Mouse (Mus musculus): ENCODE measurements around the gene Nt5dc2. TPM values are rescaled to one million over a fixed set of nuclear protein-coding genes. Genes with fewer than 3 reads are reported as not detected.
A peak's percentile ranks its signal among the peaks of the same experiment; 100 is the strongest.

Gene Nt5dc2
- not detected in 2 replicates for polyA plus RNA-seq (2012; ENCODE audit: insufficient read depth, insufficient read length, low replicate concordance, missing spikeins)

DNA sequence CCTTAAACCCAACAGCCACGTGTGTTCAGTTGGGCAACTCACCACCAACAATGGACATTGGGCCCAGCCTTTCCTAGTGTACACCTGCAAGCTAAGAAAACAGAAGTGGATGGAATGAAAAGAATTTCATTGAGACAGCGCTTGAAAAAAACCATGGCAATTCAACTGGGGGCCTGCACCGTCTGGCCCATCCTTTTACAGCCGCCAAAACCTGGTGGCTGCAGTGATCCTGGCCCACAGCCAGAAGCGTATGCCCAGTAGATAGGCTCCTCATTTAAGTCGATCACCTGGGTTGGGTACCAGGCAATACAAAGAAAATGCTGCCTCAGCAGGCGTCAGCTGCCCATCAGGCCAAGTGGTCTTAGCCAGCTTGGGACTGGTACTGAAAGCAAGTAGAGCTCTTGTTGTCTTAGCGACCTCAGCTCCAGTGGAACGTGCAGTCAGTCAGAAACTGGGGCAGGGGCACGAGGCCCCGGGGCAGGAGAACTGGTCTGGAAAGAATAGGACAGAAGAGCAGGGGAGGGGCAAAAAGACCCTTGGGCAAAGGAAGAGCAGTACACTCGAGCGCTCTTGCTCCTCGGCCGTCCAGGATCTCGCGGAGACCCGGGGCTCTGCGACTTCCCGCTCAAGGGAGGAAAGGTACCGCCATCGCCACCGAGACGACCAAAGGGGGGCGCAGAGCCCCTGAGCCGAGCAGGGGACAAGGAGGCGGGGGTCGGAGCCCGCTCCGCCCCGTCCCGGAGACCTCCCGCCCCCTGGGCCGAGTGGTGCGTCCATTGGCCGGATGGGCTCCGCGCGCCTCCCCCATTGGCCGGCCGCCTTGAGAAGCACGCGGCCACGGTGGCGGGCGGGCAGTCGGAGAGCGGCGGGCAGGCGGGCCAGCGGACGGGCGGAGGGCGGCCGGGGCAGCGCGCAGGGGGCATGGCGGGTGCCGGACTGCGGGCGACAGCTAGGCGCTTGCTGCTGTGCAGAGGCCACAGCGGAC, at the start of gene Nt5dc2:
Nt5dc2 (plus strand) TSS at position 818 of the 985 bp plus-strand sequence.
- H3K27ac ChIP-seq (ENCODE audit: insufficient read depth, low read depth, low read length), result no peak within 1 kb of the TSS
- H3K4me1 ChIP-seq (ENCODE audit: control insufficient read depth, insufficient read depth, low read length), result peaks cover 37% of the 10 kb centered on the region
- TF ChIP-seq POLR2A (IDR thresholded peaks at IDR 0.05; ENCODE audit: insufficient read depth, low read depth, low read length) (no peak), CTCF (IDR thresholded peaks at IDR 0.05; ENCODE audit: insufficient read depth, low read depth, low read length) (no peak)
- WGBS, result 7% methylated on average over 63 of the region's 63 CpGs
- H3K4me3 ChIP-seq (ENCODE audit: insufficient read depth, low read depth, low read length), result peak within 1 kb of the TSS; percentile 51

DNA sequence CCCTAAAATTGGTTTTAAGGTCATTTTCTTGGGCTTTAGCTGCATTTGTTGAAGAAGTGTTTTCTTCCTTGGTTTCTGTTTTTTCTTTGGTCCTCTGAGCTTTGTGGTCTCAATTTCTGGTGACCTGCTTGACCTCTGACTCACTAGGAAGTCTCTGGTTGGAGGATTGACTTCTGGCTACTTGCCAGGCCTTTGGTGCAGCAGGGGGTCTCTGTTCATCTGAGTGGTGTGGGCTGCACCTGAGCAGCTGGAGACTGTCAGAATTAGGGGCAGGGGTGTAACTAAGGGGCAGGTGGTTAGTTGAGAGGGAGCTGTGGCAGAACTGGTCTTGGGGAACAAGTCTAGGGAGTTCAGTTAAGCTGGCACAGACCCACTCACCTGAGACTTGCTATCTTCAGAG, 49.7 kb upstream of the Nt5dc2 start:
- no peak overlapping the region for H3K4me3 ChIP-seq (ENCODE audit: insufficient read depth, low read depth, low read length)
- TF ChIP-seq POLR2A (IDR thresholded peaks at IDR 0.05; ENCODE audit: insufficient read depth, low read depth, low read length) (no peak), CTCF (IDR thresholded peaks at IDR 0.05; ENCODE audit: insufficient read depth, low read depth, low read length) (no peak)
- H3K4me1 ChIP-seq (ENCODE audit: control insufficient read depth, insufficient read depth, low read length), result no peaks in the 10 kb centered on the region
- H3K27ac ChIP-seq (ENCODE audit: insufficient read depth, low read depth, low read length), result no peak overlapping the region

DNA sequence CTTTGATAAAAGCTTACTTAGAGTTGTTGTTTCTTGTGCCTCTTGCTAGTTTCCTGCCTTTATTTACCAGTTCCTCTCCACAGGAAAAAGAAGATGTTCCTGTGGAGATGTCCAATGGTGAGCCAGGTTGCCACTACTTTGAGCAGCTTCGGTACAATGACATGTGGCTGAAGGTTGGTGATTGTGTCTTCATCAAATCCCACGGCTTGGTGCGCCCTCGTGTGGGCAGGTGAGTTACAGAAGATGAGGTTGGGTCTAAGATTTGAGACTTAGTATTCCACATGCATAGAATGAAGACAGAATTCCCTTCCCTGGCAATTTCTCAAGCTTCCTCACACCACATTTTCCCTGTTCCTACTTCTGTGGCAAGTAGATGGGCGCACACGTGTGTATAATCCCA, 43.4 kb upstream of the Nt5dc2 start:
- H3K27ac ChIP-seq (ENCODE audit: insufficient read depth, low read depth, low read length), result no peak overlapping the region
- H3K4me1 ChIP-seq (ENCODE audit: control insufficient read depth, insufficient read depth, low read length), result no peaks in the 10 kb centered on the region
- H3K4me3 ChIP-seq (ENCODE audit: insufficient read depth, low read depth, low read length), result no peak overlapping the region
- no peak for TF ChIP-seq CTCF (IDR thresholded peaks at IDR 0.05; ENCODE audit: insufficient read depth, low read depth, low read length)
- no peak for TF ChIP-seq POLR2A (IDR thresholded peaks at IDR 0.05; ENCODE audit: insufficient read depth, low read depth, low read length)
- 83% methylated on average over 6 of the region's 6 CpGs for WGBS

DNA sequence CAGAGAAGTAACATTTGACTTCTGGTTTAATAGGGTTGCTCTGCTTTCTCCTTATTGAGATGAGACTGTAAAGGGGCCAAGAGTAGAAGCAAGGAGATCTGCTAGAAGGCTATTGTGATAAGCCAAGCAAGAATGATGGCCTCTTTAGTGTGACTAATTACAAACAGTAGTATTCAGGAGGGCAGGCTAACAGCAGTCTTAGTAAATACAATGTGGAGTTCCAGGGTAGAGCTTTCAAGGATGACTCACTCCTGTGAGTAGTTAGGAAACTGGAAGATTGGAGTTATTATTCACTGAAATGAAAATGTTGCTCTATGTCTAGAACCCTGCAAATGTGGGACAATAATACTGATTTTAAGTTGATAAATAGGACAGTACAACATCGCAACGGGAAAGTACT, 42.3 kb upstream of the Nt5dc2 start:
- Histone ChIP-seq H3K4me3 (ENCODE audit: insufficient read depth, low read depth, low read length) (no peak overlapping the region), H3K4me1 (ENCODE audit: control insufficient read depth, insufficient read depth, low read length) (no peaks in the 10 kb centered on the region), H3K27ac (ENCODE audit: insufficient read depth, low read depth, low read length) (no peak overlapping the region)
- TF ChIP-seq CTCF (IDR thresholded peaks at IDR 0.05; ENCODE audit: insufficient read depth, low read depth, low read length) (no peak), POLR2A (IDR thresholded peaks at IDR 0.05; ENCODE audit: insufficient read depth, low read depth, low read length) (no peak)
- 70% methylated on average over 2 of the region's 2 CpGs for WGBS

DNA sequence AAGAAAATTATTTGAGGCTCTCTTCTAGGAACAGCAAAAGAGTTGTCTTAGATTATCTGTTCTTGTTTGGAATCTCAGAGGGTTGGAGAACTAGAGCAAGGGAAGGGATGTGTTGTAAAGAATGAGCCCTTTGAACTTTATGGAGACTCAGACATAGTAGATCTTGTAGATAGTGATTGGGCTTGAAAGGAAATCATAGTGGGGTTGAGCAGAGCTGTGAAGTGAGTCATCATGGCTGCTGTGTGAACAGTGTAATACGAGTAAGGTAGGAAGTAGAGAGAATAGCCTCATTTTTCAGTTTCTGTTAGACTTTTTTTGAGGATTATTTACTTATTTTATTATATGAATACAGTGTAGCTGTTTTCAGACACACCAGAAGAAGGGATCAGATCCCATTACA, 40.9 kb upstream of the Nt5dc2 start:
- WGBS, result 54% methylated on average over 1 of the region's 1 CpGs
- Histone ChIP-seq H3K4me1 (ENCODE audit: control insufficient read depth, insufficient read depth, low read length) (no peaks in the 10 kb centered on the region), H3K27ac (ENCODE audit: insufficient read depth, low read depth, low read length) (no peak overlapping the region), H3K4me3 (ENCODE audit: insufficient read depth, low read depth, low read length) (no peak overlapping the region)
- TF ChIP-seq CTCF (IDR thresholded peaks at IDR 0.05; ENCODE audit: insufficient read depth, low read depth, low read length), result no peak
- no peak for TF ChIP-seq POLR2A (IDR thresholded peaks at IDR 0.05; ENCODE audit: insufficient read depth, low read depth, low read length)

DNA sequence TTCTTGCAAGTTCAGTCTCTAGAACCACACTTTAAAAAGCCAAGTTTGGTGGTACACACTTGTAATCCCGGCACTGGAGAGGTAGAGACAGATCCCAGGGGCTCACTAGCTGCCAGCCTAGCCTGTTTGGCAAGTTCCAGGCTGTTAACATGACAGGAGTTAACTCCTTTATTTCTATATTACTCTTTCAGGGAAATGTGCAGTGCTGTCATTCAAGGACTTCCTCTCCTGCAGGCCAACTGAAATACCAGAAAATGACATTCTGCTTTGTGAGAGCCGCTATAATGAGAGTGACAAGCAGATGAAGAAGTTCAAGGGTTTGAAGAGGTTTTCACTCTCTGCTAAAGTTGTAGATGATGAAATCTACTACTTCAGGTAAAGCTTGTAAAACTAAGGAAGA, 25.7 kb upstream of the Nt5dc2 start:
- Histone ChIP-seq H3K27ac (ENCODE audit: insufficient read depth, low read depth, low read length) (no peak overlapping the region), H3K4me1 (ENCODE audit: control insufficient read depth, insufficient read depth, low read length) (no peaks in the 10 kb centered on the region), H3K4me3 (ENCODE audit: insufficient read depth, low read depth, low read length) (no peak overlapping the region)
- TF ChIP-seq CTCF (IDR thresholded peaks at IDR 0.05; ENCODE audit: insufficient read depth, low read depth, low read length) (no peak), POLR2A (IDR thresholded peaks at IDR 0.05; ENCODE audit: insufficient read depth, low read depth, low read length) (no peak)
- 93% methylated on average over 2 of the region's 2 CpGs for WGBS

DNA sequence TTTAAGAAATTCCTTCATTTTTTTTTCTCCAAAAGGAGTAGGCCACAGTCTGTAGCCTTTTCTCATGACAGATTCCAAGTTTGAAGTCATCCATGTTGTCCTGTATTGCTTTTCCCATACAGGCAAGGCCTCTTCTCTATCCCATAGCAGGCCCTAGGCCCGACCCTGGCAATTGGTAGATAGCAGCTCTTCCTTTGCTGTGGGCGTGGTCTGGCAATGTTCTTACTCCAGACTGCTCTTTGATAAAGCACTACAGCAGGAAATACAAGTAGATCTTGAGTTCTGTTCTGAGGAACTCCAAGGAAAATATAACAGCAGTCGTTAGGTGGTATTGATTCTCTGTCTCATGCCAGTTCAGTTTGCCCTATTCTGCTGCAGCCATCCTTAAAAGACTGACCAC, 20.2 kb upstream of the Nt5dc2 start:
- TF ChIP-seq CTCF (IDR thresholded peaks at IDR 0.05; ENCODE audit: insufficient read depth, low read depth, low read length) (no peak), POLR2A (IDR thresholded peaks at IDR 0.05; ENCODE audit: insufficient read depth, low read depth, low read length) (no peak)
- no peak overlapping the region for H3K4me3 ChIP-seq (ENCODE audit: insufficient read depth, low read depth, low read length)
- no peak overlapping the region for H3K27ac ChIP-seq (ENCODE audit: insufficient read depth, low read depth, low read length)
- H3K4me1 ChIP-seq (ENCODE audit: control insufficient read depth, insufficient read depth, low read length), result no peaks in the 10 kb centered on the region
- WGBS, result 71% methylated on average over 3 of the region's 3 CpGs

DNA sequence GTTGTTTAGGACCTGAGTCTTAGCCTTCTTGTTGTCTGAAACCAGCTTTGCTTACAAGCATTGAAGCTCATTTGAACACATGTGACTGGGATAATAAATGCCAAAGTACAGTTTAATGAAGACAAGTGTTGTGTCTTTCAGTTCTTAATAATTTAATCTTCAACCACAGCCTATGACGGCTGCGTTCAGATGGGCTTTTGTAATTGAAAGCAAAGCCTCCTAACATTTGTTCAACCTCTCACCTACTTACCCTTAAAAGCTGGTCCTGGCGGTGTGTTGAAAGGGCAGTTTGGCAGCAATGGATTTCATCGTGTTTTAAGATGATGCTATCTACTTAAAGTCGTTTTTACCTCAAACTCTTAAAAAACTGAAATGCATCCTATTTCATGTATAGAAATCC, 18.7 kb upstream of the Nt5dc2 start:
- no peak for TF ChIP-seq CTCF (IDR thresholded peaks at IDR 0.05; ENCODE audit: insufficient read depth, low read depth, low read length)
- WGBS, result 82% methylated on average over 5 of the region's 5 CpGs
- Histone ChIP-seq H3K4me1 (ENCODE audit: control insufficient read depth, insufficient read depth, low read length) (no peaks in the 10 kb centered on the region), H3K4me3 (ENCODE audit: insufficient read depth, low read depth, low read length) (no peak overlapping the region), H3K27ac (ENCODE audit: insufficient read depth, low read depth, low read length) (no peak overlapping the region)

DNA sequence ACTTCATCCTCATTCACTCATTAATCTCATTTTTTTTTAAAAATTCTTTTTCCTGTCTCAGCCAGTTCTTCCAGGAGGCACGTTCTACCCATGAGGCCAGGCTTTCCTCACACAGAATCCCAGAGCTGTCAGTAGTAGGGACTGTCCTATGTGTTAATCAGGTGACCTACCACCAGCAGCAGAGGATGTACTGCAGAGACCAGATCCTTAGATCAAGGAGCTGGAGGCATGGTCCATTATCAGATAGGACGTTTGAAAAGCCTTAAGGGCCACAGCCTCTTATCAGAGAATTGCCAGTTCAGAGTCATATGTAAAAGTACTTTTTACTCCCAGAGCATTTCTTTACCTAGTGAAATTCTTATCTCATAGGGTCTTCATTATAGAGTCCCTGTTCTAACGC, 16.8 kb upstream of the Nt5dc2 start:
- Histone ChIP-seq H3K27ac (ENCODE audit: insufficient read depth, low read depth, low read length) (no peak overlapping the region), H3K4me1 (ENCODE audit: control insufficient read depth, insufficient read depth, low read length) (no peaks in the 10 kb centered on the region), H3K4me3 (ENCODE audit: insufficient read depth, low read depth, low read length) (no peak overlapping the region)
- TF ChIP-seq CTCF (IDR thresholded peaks at IDR 0.05; ENCODE audit: insufficient read depth, low read depth, low read length), result no peak
- WGBS, result 83% methylated on average over 3 of the region's 3 CpGs
